Mouse (Mus musculus) layer of hippocampus, adult 11-12 months (tissue): ENCODE results near the gene Tbcc.
"Not testable (repeated sequence)": the region's sequence is repeated elsewhere in the genome, so short reads cannot be mapped to it uniquely, and the experiment has no call there.

ENCODE experiments used
- DNase-seq: peaks from one replicate; pipeline ENCODE4 v3.0.0; 2022; ENCODE audit warnings: low spot score

Tbcc gene

DNA sequence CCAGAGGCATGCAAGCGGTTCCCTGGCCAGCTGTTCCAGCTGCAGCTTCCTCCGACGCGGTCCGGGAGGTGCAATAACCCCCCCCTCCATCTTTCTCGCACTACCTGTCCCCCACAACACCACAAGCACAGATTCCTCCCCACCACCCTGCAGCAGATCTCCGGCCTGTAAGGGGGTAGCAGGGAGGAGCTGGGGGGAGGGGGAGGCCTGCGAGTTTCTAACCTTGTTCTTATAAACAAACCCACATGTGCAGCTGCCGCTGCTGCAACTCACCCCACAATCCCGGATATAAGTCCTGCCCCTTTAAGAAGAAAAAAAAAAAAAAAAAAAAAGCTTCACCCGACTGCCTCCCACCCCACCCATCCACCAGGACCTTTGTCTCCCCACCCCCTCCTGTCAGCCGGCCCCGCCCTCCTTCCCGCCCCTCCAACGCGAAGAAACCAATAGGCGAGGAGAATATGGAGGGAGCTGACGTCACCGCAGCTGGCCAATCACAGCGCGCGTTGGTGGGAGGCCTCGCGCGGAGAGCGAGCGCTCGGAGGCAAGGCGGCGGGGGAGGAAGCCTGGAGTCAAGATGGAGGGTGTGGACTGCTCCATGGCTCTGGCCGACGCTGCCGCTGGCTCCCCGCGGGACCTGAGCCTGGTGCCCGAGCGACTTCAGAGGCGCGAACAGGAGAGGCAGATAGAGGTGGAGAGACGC is at the start of gene Tbcc:
TSS of gene Tbcc (plus strand) at position 569 of the 700 bp plus-strand sequence.
- DNase-seq = peak; percentile 98

DNA sequence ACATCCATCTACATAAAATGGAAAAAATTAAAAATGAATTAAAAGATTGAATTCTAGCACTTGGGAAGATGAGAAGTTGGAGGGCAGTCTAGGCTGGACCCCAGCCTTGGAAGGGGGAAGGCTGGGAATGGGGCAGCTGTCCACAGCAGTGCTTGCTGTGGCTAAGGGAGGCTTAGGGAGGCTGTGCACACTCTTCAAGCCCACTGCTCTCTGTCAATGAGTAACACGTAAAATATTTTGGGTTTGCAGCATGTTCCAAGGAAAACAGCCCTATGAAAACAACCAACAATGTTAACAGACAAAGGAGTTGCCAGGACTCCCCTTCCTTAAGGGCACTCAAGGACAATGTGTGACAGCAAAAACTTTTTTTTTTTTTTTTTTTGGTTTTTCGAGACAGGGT is 47.5 kb upstream of the Tbcc start:
- DNase-seq = no peak

DNA sequence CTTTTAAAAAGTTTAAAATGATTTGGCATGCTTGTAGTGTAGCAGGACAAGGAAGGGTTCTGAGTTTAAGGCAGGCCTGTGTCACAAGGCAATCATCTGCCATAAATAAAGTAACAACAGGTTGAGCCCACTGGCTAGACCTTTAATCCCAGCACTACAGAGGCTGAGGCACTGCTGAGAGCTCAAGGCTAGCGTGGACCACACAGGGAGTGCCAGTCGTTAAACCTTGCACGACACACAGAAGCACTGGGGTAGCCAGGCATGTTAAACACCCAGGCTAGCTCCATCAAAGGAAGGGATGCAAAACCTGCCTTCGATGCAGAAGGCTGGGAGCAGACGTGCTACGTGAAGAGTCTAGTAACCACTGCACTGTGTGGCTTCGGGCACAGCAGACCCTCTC is 46.8 kb upstream of the Tbcc start:
- no peak for DNase-seq

DNA sequence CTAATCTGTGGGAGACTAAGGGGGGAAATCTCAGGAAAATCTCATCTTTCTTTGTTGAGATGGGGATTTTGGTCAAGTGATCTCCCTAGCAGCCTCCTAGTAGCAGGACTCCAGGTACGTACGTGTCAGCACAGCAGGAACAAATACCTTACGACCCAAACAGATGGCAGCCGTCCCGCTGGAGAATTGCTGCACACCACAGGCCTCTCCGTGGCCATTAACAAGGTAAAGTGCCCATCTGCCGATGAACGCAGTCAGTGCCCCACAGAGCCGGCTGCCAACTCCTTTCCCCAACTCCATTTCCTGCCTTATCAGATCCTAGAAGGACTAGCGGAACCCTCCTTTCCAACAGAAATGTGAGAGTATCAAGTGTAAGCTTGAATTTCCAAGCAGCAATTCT is 45.7 kb upstream of the Tbcc start:
- no peak for DNase-seq

DNA sequence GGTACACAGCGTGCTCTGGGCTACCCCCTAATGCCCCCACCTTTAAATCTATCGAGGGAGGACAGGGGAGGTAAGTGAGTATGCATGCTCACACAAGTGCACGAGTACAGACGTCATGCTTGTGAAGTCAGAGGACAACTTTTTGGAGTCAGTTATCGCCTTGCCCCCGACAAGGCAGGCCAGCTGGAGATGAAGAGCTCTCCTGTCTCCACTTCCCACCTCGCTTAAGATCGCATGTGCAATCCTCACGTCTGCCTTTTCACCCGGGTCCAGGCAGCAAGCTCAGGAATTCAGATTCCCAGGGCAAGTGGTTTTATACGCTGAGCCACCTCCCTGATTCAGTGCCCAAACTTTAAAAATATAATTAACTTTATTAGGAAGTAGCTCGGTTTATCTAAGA is 45.2 kb upstream of the Tbcc start:
- DNase-seq = no peak

DNA sequence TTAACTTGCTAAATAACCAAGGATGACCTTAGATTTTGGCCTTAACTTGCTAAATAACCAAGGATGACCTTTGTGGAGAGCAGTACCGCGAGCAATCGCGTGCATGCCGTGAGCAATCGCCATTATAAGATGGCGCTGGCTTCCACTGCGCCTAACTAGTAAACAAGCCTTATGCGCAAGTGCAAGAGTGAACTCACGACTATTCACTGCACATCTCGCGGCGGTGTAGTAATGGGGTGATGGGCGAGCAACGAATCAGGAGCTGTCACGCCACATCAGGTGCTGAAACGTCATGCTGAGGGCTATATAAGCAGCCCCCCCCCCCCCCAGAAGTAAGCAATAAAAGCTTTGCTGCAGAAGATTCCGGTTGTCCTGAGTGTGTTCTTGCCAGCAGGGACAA is 43.9 kb upstream of the Tbcc start:
- not testable (repeated sequence) for DNase-seq

DNA sequence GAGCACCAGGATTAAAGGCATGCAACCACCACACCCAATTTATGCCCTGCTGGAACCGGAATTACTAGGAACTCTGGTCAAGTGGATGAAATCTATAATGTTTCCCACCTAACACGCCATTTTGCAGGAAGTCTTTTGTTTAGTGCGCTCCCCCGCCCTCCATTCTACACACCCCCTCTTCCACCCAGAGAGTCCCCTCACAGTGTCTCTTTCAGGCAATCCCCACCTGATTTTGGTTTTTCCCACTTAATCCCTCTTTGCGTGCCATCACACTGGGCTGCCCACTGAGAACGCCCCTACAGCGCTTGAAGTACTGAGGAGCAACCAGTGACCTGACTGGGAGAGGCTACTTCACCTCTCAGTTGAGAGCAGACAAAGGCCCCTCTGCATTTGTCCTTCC is 43.3 kb upstream of the Tbcc start:
- no peak for DNase-seq

DNA sequence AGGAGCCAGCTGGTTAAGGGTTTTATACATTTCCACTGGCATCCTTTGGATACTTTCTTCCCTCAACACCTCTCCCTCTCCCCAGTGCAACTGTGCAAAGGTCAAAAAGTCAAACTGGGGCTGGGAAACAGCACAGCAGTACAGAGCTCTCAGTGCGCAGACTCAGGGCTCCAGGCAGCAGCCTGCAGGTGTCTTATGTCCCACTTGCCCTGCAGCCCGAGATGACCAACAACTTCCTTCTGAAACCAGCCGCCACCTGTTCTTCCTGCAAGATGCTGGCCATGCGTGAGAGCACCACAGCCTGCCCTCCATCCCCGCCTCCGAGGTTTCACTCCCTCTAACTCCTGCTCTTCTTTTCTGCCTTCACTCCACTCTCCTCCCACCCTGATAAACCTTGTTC is 37.8 kb upstream of the Tbcc start:
- no peak for DNase-seq

DNA sequence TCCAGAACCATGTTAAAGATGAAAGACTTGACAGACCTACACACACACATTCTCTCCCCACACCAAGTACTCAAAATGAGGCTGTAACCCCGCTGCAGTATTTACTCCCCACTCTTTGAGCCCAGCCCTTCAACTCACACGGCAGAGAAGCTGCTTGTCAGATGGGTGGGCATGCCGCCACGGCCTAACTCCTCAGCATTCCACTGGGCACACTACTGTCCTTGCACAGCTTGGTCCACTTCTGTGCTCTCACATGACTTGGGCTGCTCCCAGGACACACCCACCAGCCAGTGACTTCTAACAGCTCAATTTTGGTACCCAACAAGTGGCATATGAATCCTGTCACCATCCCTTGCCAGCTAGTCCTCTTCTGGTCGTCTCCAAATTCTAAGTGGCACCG is 37.2 kb upstream of the Tbcc start:
- peak; percentile 68 for DNase-seq

DNA sequence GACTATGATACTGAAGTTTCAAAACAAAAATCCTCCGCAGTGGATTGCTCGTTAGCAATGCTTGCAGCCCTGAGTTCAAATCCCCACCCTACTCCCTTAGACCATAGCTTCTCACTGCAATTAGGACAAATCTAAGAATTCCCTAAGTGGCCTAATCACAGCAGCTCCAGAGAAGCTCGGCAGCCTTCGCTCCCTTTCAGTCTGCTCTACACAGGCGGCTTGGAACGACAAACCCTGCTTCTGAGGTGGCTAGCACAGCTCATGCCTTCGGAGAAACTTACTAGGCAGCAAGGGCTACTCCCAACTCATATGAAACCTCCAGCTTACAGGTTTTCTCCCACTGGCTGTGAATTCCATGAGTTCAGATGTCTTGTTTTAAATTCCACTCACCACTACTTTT is 36.4 kb upstream of the Tbcc start:
- DNase-seq = no peak

DNA sequence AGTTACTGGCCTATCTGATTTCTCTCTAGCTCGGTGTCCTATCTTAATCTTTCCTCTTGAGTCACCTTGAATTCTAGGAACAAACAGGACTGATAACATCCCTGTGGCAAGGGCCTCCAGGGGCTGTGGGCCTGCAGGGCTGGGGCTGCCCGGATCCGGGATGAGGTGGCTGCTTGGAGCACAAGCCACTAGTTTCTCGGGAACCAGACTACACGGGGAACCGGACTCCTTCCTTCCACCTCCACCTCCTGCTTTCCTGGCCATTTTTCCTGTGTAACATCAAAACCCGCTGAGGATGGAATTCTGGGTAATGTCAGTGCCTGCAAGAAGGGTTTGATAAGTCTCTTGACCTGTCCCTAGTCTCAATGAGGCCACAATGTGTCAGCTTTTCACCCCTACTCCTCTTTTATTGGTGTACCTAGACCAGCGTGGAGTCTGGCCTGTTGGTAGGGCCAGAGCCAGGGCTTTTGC is 35.8 kb upstream of the Tbcc start:
- DNase-seq = no peak

DNA sequence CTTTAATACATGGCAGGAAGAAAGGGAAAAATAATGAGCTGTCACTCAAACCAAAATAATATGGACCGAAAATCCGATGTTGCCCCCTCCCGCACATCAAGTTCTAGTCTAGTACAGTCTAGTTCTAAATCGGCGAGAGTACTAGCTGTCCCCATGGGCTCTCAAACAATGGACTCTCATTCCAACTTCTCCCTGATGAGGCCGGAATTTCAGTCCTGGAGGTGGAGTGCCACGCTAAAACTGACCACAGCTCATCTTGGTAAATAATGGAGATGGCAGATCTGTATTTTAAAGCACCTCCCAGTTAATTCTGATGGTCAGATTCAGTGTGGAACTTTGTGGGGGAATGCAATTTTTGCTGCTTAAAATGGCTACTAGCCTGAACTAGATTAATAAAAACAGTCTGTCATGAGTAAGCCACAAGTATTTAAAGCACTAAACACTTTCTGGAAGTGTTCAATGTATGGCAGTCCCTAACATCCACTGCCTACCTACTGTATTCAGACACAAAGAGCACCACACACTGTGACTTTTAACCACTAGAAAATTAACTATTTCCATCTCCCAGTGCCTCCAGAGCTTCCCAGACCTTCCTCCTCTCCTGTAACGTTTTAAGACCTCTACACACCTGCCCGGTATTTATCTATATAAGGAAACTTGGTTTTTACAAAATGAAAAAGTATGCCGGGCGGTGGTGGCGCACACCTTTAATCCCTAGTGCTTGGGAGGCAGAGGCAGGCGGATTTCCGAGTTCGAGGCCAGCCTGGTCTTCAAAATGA is 35.0 kb upstream of the Tbcc start:
- no peak for DNase-seq

DNA sequence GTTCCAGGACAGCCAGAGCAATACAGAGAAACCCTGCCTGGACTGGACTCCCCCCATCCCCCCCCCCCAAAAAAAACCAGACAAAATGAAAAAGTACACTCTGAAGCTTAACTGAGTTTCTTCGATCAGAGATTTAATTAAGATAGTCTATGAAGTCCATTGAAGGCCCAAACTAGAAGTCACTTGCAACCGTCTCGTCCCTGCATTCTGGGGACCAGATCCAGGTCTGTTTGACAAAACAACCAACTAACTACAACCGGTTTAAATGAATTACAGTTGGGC is 34.4 kb upstream of the Tbcc start:
- DNase-seq = no peak

DNA sequence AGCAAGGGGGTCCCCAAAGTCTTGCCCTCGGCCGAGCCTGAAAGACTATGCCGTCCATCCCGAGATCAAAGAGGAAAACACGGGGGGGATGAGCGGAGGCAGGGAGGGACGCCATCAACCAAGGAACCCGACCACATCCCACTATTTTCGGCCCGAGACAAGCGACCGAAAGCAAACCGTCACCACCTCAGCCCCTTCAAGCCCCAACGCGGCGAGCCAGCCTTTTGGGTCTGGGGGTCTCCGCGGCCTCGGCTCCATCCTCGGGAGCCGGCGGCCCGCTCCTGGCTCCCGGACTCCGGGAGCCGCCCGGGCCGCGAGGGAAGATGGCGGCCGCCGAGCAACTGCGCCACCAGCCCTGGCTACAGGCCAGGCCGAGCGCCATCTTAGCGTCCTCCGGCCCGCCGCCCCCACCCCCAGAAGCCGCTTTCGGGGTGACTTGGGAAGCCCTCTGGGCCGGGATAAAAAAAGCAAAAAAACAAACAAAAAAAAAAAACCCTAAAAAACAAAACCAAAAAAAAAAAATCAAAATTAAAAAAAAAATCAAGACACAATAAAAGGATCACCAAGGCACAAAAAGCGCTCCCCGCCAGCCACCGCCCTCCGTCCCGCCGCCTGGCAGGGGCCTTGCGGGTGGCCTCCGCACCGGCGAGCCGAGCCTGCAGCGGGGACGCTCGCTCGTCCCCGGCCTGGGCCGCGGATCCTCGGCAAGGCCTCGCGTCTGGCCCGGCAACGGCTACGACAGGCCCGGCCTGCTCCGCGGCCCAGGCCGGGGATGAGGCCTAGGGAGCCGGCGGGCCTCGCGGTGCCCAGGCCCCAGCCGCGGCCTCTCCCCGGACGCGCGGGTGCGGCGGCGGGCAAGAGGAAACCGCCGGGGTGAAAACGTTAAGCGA is 33.8 kb upstream of the Tbcc start:
- peak; percentile 74 for DNase-seq

DNA sequence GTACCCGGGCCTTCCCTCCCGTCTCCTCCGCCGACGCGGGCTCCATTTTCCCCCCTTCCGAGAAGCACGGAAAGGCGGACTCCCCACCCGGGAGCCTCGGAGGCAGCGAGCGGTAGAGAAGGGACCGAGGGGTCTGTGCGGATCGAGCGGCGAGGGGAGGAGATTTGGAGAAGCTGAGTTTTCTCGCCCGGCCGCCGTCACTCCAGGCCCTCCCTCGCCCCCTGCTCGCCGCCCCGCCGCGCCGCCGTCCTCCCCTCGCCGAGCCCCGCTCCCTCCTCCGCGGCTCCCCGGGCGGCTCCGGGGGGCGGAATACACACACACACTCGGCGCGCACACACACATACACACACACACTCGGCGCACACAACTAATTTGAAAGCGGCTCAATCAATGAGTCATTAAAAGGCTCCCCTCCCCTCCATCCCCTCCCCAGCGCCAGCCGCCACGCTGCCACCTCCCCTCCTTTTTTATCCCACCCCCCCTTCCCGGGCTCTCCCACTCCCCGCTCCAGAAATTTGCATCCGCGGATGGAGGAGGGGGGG is 33.1 kb upstream of the Tbcc start:
- peak; percentile 85 for DNase-seq

DNA sequence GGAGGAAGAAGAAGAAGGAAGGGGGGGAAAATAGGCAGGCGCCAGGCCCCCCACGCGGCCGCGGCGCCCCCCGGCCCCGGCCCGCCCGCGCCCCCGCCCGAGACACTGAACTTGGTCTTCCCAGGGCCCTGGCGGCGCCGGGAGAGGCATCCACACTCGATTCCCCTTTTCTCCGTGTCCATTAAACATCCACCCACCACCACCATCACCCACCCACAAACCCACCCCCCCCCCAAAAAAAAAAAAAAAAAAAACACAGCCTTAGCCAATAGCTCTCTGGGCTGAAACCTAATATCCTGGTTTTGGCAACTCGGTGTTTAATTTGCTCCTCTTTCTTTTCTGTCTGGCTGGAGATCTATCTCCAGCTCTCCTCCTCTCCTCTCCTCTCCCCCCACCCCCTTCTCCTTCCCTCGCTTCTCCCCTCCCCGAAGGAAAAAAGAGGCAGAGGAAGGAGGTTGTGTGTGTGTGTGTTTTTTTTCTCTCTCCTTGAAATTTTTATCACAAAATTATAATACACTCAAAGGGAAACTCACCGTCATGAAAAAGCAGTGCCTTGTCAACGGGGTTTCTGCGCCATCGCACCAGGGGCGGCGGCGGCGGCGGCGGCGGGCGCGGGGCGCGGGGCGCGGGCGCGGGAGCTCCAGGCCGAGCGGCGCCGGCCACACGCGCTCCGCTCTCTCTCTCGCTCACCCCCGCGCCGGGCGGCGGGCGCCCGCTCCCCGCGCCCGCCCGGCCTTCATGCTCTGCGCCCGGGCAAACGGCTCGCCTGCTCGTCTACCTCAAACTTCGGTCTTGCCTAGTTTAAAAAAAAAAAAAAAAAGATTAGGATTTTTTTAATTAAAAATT is 32.4 kb upstream of the Tbcc start, which contains the start of gene Bicral:
TSS of gene Bicral (minus strand) at position 580 of the 846 bp plus-strand sequence.
- DNase-seq = peak; percentile 70

DNA sequence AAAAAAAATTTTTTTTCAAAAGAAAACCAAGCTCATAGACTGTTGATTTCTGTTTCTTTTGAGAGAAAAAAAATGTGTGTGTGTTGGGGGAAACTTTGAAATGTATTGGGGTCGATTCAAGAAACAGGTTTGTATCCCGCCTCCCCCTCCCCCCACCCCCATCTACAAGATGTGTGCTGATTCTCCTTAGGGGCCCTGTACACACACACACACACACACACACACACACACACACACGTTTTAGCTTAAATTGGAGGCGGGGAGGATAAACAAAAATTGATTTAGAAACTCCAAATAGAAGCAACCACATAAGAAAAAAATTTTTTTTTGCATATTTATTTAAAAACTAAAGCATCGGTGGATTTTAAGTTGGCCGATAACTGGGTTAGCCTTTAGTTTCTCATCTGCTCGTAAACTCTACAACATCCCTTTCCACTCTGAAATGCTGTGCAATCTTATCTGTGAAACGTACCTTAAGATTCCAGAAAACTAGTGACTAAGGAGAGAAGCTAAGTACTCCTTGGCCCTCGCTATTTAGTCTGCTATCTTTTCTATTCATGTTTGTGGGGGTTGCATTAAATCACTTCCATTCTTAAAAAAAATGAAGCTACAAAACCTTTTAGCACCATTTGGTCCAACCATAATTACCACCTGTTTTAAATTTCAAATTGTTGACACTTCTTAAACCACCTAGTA is 31.6 kb upstream of the Tbcc start:
- no peak for DNase-seq

DNA sequence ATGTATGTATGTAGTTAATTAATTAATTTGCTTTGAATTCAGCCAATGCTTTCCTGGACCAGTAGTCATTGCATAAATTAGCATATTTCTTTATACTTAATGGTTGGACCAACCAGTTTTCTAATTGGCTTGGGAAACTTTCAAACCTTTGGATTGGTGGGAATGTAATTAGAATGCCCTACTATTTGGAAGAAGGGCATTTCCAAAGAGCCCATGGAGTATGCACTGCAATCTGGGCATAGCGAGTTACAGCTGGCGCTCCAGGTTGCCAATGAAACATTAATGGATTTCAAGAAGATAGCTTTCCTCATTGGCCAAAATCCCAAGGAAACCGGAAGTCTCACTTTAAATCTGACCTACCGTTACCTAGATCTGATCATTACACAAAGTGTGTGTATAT is 30.4 kb upstream of the Tbcc start:
- DNase-seq = no peak

DNA sequence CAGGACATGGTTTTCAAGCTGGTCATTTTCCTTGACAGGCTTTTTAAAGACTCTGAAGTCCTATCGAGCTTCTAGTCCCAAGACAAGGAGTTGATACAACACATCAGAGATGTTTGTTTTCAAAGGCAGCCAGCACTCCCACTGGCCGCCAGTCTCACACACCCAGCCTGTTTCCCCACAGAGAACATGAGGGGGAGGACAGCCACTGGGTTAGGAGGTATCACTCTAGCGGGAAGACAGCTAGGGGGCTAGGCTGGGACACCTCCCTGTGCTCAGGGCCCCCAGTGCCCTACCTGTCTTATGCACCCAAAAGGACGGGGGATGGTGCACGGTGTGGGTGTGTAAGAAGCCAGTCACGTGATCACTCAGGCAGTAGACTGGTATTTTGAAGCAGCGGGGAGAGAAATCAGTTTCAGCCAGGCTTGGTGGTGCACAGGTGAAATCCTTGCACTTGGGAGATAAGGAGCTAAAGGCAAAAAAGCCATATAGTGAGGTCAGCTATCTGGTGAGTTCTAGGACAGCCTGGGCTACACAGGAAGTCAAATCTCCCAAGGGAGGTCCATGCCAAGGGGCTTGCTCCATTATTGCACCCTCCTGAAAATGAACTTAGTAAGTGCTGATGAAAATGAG is 25.8 kb upstream of the Tbcc start:
- DNase-seq = no peak

DNA sequence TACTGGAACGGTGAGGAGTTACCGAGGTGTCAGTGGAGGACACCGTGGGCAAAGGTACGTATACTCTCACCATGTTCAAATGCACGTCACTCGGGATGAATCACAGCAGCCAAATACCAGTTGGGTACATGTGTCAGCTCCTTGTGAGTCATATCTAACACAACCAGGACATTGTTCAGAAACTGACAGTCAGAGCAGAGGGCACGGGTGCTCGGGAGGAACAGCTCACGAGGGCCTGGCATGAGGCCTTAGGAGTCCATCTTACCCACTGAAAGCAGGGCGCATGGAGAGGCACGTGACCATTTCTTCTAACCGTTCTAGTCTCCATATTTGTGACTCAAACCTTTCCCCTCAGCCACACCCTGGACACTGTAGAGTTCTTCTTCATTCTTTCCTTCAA is 23.6 kb upstream of the Tbcc start:
- peak; percentile 46 for DNase-seq
